Mouse (Mus musculus) myocyte (in vitro differentiated cells): ENCODE measurements around the gene Cabcoco1. TPM values are rescaled to one million over a fixed set of nuclear protein-coding genes. Genes with fewer than 3 reads are reported as not detected.

Experiments used
- H3K27me3 ChIP-seq: one replicate; pipeline ENCODE4 v1.6.1; 2011; ENCODE audit not compliant: control insufficient read depth, insufficient read depth, insufficient read length
- H3K36me3 ChIP-seq: one replicate; pipeline ENCODE4 v1.6.1; 2011; ENCODE audit not compliant: control insufficient read depth, insufficient read depth
- H3K4me2 ChIP-seq: one replicate; pipeline ENCODE4 v1.6.1; 2011; ENCODE audit warnings: low read depth, control low read depth
- H3K4me3 ChIP-seq: one replicate; pipeline ENCODE4 v1.5.1; 2011; ENCODE audit warnings: mild to moderate bottlenecking, control low read depth, moderate library complexity
- H3K79me2 ChIP-seq: one replicate; pipeline ENCODE4 v1.6.1; 2011; ENCODE audit not compliant: control insufficient read depth, insufficient read depth
- H3ac ChIP-seq: one replicate; pipeline ENCODE4 v1.6.1; 2011; ENCODE audit not compliant: control insufficient read depth, insufficient read length
- CEBPB ChIP-seq: IDR thresholded peaks from 2 replicates; pipeline ENCODE4 v1.6.1; 2011; ENCODE audit warnings: mild to moderate bottlenecking, moderate library complexity; ENCODE audit not compliant: poor library complexity, insufficient read depth, severe bottlenecking
- E2F4 ChIP-seq: IDR thresholded peaks from one replicate; pipeline ENCODE4 v1.6.1; 2011; ENCODE audit warnings: mild to moderate bottlenecking, control low read depth, moderate library complexity; ENCODE audit not compliant: insufficient read depth
- MAX ChIP-seq: IDR thresholded peaks from one replicate; pipeline ENCODE4 v1.6.1; 2011; ENCODE audit warnings: low read depth, mild to moderate bottlenecking, control low read depth
- MYOD1 ChIP-seq, 3 experiments: IDR thresholded peaks; one replicate each; pipeline ENCODE4 v1.6.1; 2011; ENCODE audit warnings: control low read depth in 2 of 3, low read depth in 2 of 3, mild to moderate bottlenecking in 2 of 3, moderate library complexity in 1 of 3; ENCODE audit not compliant: insufficient read length in 2 of 3, control insufficient read depth in 1 of 3
- MYOG ChIP-seq, 3 experiments: IDR thresholded peaks; one replicate each; pipeline ENCODE4 v1.6.1; 2011; ENCODE audit warnings: control low read depth in 2 of 3, low read depth in 2 of 3, mild to moderate bottlenecking in 2 of 3; ENCODE audit not compliant: insufficient read length in 2 of 3, control insufficient read depth in 1 of 3, insufficient read depth in 1 of 3
- POLR2A ChIP-seq: IDR thresholded peaks from one replicate; pipeline ENCODE4 v1.6.1; 2011; ENCODE audit warnings: low read depth, mild to moderate bottlenecking, control low read depth, moderate library complexity; ENCODE audit not compliant: insufficient read length
- POLR2AphosphoS2 ChIP-seq: IDR thresholded peaks from one replicate; pipeline ENCODE4 v1.6.1; 2011; ENCODE audit warnings: low read depth, control low read depth; ENCODE audit not compliant: insufficient read length
- REST ChIP-seq: IDR thresholded peaks from one replicate; pipeline ENCODE4 v1.6.1; 2011; ENCODE audit warnings: mild to moderate bottlenecking, control low read depth, moderate library complexity; ENCODE audit not compliant: insufficient read depth, insufficient read length
- SRF ChIP-seq: IDR thresholded peaks from one replicate; pipeline ENCODE4 v1.6.1; 2011; ENCODE audit warnings: low read depth; ENCODE audit not compliant: control insufficient read depth, insufficient read length
- TCF12 ChIP-seq: IDR thresholded peaks from one replicate; pipeline ENCODE4 v1.6.1; 2011; ENCODE audit warnings: mild to moderate bottlenecking, control low read depth; ENCODE audit not compliant: poor library complexity, insufficient read depth, severe bottlenecking
- TCF3 ChIP-seq: IDR thresholded peaks from one replicate; pipeline ENCODE4 v1.6.1; 2011; ENCODE audit warnings: low read depth, control low read depth; ENCODE audit not compliant: insufficient read length
- USF1 ChIP-seq: IDR thresholded peaks from one replicate; pipeline ENCODE4 v1.6.1; 2011; ENCODE audit warnings: low read depth, mild to moderate bottlenecking, control low read depth, moderate library complexity
- polyA plus RNA-seq: library from polyadenylated mRNA; unstranded; fragments of >200 nt; fragmentation: generic; extraction: Trizol; gene quantifications from one replicate; pipeline ENCODE4 v1.2.1, GENCODE M21; 2012; ENCODE audit warnings: missing spikeins

Gene Cabcoco1
- polyA plus RNA-seq, 1 experiment = not detected

- Histone ChIP-seq H3ac (no peak overlapping the region), H3K4me3 (no peak overlapping the region), H3K4me2 (no peak overlapping the region), H3K79me2 (no peaks in the 10 kb centered on the region), H3K27me3 (no peaks in the 10 kb centered on the region), H3K36me3 (no peaks in the 10 kb centered on the region)
- TF ChIP-seq SRF (no peak), TCF3 (no peak), MAX (no peak), CEBPB (no peak), POLR2A (no peak), MYOD1 (IDR thresholded peaks at IDR 0.05; ENCODE audit: control insufficient read depth in 1 of 3, insufficient read length in 2 of 3, low read depth in 2 of 3) (no peak), E2F4 (no peak), TCF12 (no peak), USF1 (no peak), MYOG (IDR thresholded peaks at IDR 0.05; ENCODE audit: control insufficient read depth in 1 of 3, insufficient read depth in 1 of 3, insufficient read length in 2 of 3, low read depth in 2 of 3) (no peak), POLR2AphosphoS2 (no peak), REST (no peak)
These were observed 10.9 kb upstream of the Cabcoco1 start for GRCm38 (mm10) chr10:68552556-68552955.

- Histone ChIP-seq H3K36me3 (no peaks in the 10 kb centered on the region), H3K4me3 (no peak overlapping the region), H3K4me2 (no peak overlapping the region), H3K79me2 (no peaks in the 10 kb centered on the region), H3ac (no peak overlapping the region), H3K27me3 (no peaks in the 10 kb centered on the region)
- no peak for TF ChIP-seq TCF12
- no peak for TF ChIP-seq POLR2AphosphoS2
- TF ChIP-seq MYOD1 (IDR thresholded peaks at IDR 0.05; ENCODE audit: control insufficient read depth in 1 of 3, insufficient read length in 2 of 3, low read depth in 2 of 3) = no peak
- no peak for TF ChIP-seq USF1
- TF ChIP-seq MYOG (IDR thresholded peaks at IDR 0.05; ENCODE audit: control insufficient read depth in 1 of 3, insufficient read depth in 1 of 3, insufficient read length in 2 of 3, low read depth in 2 of 3) = no peak
- TF ChIP-seq REST = no peak
- TF ChIP-seq MAX = no peak
- no peak for TF ChIP-seq TCF3
- TF ChIP-seq POLR2A = no peak
- TF ChIP-seq E2F4 = no peak
- no peak for TF ChIP-seq CEBPB
- no peak for TF ChIP-seq SRF
These were observed 9.6 kb upstream of the Cabcoco1 start for GRCm38 (mm10) chr10:68551316-68551715.

GRCm38 (mm10) chr10:68550668-68551267 is 9.1 kb upstream of the Cabcoco1 start:
- Histone ChIP-seq H3K4me3 (no peak overlapping the region), H3K27me3 (no peaks in the 10 kb centered on the region), H3ac (no peak overlapping the region), H3K79me2 (no peaks in the 10 kb centered on the region), H3K36me3 (no peaks in the 10 kb centered on the region), H3K4me2 (no peak overlapping the region)
- TF ChIP-seq TCF12 (no peak), MAX (no peak), MYOG (IDR thresholded peaks at IDR 0.05; ENCODE audit: control insufficient read depth in 1 of 3, insufficient read depth in 1 of 3, insufficient read length in 2 of 3, low read depth in 2 of 3) (no peak), CEBPB (no peak), REST (no peak), POLR2AphosphoS2 (no peak), POLR2A (no peak), SRF (no peak), TCF3 (no peak), MYOD1 (IDR thresholded peaks at IDR 0.05; ENCODE audit: control insufficient read depth in 1 of 3, insufficient read length in 2 of 3, low read depth in 2 of 3) (no peak), E2F4 (no peak)

- Histone ChIP-seq H3K4me3 (no peak overlapping the region), H3K36me3 (no peaks in the 10 kb centered on the region), H3K27me3 (no peaks in the 10 kb centered on the region), H3K79me2 (no peaks in the 10 kb centered on the region), H3ac (no peak overlapping the region), H3K4me2 (no peak overlapping the region)
- TF ChIP-seq CEBPB (no peak), TCF12 (no peak), MYOD1 (IDR thresholded peaks at IDR 0.05; ENCODE audit: control insufficient read depth in 1 of 3, insufficient read length in 2 of 3, low read depth in 2 of 3) (no peak), POLR2AphosphoS2 (no peak), POLR2A (no peak), MYOG (IDR thresholded peaks at IDR 0.05; ENCODE audit: control insufficient read depth in 1 of 3, insufficient read depth in 1 of 3, insufficient read length in 2 of 3, low read depth in 2 of 3) (no peak), TCF3 (no peak), REST (no peak), MAX (no peak), USF1 (no peak), SRF (no peak), E2F4 (no peak)
These were observed 1.4 kb upstream of the Cabcoco1 start for GRCm38 (mm10) chr10:68543107-68543506.
